Mouse (Mus musculus) T-cell, adult 2 months (primary cell): ENCODE measurements around the gene Pgam1.
"Not testable (repeated sequence)": the region's sequence is repeated elsewhere in the genome, so short reads cannot be mapped to it uniquely, and the experiment has no call there.

Experiments
- DNase-seq: peaks from one replicate; pipeline ENCODE4 v3.0.0; 2022; ENCODE audit warnings: low spot score

The Pgam1 gene

DNA sequence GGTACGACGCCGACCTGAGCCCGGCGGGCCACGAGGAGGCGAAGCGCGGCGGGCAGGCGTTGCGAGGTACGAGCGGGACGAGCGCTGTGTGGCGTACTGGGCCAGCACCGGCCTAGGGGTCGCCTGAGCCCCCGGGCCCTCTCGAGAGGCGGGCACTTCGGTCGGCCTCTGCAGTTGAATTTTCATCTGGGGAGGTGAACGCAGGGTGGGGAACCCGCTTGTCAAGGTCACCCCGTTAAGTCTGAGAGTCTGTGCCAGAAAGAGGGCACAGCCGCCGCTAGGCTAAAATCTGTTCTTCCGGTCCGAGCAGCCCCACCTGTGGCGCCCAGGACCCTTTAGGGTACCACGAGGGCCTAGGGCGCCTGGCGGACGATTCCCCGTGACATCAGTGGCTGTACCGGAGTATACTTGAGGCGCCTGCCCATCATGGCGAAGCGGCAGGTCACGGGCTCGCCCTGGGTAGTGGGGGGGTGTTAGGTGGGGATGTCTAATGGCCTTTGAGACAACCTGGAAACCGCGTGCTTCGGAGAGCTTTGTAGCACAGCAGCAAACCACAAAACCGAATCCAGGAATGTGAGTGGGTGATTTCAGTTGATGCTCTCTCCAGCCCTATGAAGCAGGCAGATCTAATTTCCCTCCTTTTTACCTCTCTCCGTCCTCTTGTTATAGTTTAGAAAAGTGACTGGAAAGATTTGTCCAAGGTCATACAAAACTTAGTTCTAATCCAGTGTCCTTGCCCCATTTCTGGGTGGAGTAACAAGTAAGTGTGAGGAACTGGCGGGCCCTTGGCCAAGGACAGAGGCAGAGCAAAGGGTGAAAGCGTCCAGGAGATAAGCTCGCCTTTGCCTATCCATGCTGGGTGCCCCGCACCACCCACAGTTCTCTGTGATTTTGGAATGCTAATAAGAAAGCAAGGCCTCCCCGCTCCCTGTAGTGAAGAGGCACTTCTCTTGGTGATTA is 678 bp downstream of the Pgam1 start:
- peak; percentile 31 for DNase-seq

DNA sequence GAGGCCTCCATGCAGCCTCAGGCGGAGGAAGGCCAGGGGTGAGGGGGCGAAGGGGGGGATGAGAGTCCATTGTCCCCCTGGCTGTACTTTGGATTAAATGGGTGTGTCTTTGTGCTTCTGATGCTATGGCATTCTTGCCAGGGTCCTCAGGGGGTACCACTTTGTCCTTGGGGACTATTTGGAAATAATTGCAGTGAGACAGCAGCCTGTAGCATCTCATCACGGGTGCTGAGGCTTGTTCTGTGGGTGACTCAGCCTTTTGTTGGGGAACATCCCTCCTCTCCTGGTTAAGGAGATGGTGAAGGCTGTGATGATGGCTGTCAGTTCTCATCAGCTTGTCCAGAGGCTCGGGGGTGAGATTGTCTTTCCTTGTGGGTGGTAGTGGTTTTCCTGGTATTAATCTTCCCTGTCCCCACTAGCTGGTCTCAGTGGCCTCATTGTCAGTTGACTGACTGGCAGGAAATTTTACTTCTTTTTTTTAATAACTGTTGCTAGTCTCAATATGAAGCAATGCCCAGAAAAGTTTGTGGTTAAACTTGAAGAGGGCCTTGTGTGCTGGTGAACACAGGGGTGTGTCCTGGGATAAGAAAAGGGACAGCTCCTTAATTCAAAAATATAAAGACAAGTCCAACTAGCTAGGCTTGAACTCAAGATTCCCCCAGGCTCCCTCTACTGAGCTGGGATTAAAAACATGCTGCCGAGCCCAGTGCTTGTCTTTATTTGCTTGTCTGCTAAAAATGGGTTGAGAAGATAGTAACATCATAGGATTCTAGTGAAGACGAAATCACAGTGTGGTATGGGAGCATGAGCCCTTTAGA is 2.3 kb downstream of the Pgam1 start:
- no peak for DNase-seq

GRCm38 (mm10) chr19:41914592-41914882 is 2.8 kb downstream of the Pgam1 start:
- not testable (repeated sequence) for DNase-seq

DNA sequence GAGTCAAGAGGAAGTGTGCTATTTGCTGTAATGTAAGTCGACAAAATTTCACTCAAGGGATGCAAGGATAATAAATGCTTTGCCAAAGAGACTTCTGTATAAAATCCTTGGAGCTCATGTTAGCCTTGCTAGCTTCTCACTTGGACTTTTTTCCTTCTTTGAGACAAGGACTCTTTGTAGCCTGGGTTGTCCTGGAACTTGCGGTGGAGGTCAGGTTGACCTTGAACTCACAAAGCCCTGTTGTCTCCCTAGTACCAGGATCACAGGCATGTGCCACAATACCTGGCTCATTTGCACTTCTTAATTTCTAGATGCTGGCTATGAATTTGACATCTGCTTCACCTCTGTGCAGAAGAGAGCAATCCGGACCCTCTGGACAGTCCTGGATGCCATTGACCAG is 3.6 kb downstream of the Pgam1 start:
- DNase-seq, result no peak

GRCm38 (mm10) chr19:41916853-41917252 is 5.1 kb downstream of the Pgam1 start:
- peak; percentile 29 for DNase-seq

- no peak for DNase-seq
These were observed 7.7 kb downstream of the Pgam1 start for GRCm38 (mm10) chr19:41919471-41919870.

DNA sequence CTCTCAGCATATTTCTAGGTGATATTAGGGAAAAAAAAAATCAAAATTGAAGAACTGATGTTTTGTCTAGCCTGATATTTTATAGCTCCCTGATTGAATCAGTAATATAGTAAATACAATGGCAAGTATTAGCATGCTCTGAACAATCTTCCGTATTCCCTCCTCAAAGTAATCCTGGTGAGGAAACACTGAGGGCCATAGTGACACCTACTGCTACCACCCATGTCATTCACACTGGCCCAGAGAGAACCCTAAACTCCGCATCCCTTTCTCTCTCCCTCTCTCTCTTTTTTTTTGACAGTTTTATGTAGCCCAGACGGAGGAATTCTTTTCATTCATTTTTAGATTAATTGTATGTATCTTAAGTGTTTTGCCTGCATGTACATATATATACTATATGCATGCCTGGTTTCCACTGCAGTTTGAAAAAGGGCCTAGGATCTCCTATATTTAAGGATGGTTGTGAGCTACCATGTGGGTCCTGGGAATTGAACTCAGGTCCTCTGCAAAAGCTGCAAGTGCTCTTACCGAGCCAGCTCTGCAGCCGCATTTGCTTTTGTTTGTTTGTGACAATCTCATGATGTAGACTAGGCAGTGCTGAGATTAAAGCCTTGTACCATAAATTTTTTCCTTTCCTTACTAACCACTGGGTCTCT is 8.8 kb downstream of the Pgam1 start:
- DNase-seq, result no peak

- DNase-seq, result peak; percentile 77
These were observed 21.0 kb downstream of the Pgam1 start for GRCm38 (mm10) chr19:41932686-41933085.

- peak; percentile 98 for DNase-seq
These were observed 21.7 kb downstream of the Pgam1 start, which contains the start of the genes Exosc1 and Zdhhc16 for GRCm38 (mm10) chr19:41933179-41934086. Exosc1 (minus strand) TSS chr19:41933423. Zdhhc16 (plus strand) TSS chr19:41933480.

DNA sequence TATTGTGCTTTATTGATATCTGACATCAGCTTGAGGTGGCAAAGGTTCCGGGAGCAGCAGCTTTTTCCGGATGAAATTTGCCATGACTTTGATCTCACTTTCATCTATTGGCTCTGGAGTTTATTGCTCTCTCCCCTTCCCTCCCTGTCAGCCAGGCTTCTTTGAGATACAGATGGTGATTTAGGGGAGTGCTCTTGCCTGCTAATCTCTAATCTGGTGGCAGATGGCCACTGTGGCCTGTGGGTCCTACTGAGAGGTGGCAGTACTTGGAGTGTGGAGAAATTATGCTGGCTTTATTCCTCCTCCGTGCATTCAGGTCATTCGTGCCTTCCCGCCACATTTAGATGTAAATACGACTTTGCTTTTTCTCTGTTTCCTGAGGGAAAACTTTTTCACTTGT is 22.4 kb downstream of the Pgam1 start:
- no peak for DNase-seq

DNA sequence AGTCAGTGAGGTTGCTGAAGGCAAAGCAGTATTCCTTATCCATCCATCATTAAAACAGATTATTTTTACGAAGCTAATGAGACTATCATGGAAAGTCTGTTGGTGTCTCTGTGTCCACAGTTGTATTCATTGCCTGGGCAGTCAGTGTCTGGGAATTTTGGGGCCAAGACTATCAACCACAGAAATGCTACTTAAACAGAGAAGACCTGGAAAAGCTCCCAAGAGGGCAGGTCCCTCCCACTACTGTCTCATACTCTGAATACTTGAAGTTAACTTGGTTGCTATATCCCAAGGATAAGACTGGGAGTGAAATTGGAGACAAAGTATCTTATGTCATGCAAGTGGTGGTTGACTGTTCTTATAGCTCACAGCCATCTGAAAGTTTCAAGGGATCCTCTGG is 24.2 kb downstream of the Pgam1 start:
- no peak for DNase-seq

- DNase-seq, result no peak
These were observed 26.8 kb downstream of the Pgam1 start for GRCm38 (mm10) chr19:41938539-41938938.

DNA sequence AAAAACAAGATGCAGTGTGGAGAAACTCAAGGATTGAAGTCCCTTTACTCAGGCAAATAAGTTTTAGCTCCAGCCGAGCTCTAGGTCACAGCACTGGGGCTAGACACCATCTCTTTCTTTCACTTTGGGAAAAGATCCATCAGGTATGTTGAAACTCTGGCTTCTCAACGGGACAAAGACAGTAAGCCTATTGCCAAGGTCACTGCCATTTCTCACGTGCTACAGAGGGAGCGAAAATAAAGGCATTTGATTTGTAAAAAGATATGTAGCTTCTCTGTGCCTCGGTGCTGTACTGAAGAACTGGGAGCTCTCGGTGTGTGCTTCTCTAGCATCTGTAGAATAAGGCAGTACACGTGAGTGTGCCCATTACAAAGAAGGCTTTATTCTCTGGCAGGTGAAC is 32.1 kb downstream of the Pgam1 start:
- DNase-seq, result no peak

GRCm38 (mm10) chr19:41952287-41952686 is 40.6 kb downstream of the Pgam1 start:
- DNase-seq, result no peak

DNA sequence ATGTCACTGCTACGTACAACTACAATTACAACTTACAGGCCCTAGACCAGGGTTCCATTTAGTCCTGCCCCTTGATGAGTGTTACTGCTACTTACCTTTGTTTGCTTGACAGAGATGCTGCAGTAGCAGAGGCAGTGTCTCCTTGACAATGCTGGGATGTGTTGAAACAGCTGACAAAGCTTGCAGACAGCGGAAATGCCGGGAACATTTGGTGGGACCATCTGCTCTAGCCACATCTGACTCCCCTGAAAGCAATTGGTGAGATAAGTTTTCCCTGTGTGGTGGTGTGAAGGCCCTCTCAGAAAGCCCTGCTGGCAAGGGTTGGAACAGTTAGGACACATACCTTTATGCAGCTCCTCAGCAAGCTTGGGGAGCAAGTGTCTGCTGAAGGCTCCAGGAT is 41.9 kb downstream of the Pgam1 start:
- no peak for DNase-seq
